Mouse (Mus musculus) kidney, adult 8-10 months (tissue): ENCODE results near the gene Prss46.

Experiments used
- DNase-seq, 2 experiments: peaks; one replicate each; pipeline ENCODE4 v3.0.0; 2022

The Prss46 gene

DNA sequence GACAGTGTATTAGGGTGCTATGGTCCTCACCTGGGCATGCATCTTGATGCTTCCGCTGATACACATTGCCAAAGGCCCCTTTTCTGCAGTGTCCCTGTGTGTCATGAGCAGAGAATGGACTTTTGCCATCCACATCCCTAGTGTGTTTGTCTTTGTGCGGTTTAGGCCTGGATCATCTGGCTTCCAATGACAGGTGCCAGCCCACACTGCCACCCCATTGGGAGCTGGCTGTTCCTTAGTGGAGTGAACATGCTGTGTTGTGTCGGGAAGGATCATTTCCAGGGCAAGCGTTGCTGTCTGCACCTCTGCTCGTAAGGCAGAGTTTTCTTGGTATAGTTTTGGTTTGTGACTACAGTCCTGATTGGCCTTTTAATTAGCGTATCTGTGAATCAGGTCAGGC is 56.9 kb downstream of the Prss46 start:
- no peak for DNase-seq

DNA sequence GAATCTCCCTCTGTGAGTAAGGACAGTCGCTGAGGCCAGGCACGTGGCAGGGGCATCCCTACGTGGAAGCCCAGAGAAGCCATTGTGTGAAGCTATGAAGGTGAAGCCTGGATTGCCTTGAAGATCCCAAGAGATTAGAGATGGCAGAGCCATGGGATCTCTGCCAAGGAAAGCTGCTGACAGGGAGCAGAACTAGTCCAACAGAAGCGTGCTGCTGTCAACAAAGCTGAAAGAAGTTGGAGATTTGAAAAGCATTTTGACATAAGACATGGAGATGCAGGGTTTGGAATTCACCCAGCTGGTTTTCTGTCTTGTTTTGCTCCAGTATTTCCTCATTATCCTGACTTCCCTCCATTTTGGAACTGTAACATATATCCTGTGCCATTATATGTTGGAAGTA is 58.0 kb downstream of the Prss46 start:
- no peak for DNase-seq
